Mouse (Mus musculus): Measurements from ENCODE around the gene Scarb1.

The Scarb1 gene

DNA sequence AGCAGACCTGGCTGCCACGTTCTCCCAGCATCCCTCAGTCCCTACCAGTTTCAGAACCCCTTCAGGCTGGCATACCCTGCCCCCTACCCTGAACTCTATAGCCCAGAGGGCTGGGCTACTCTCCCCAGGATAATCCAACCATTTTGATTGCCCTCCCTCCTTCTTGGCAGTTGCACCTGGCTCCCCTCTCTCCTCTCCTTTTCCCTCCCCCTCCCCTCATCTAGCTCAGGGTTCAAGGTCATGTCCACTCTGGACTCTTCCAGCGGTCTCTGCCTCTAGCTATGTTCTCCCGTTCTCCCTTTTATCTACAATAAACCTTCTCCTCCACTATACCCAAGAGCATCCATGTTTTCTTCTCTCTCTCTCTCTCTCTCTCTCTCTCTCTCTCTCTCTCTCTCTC lies 9.1 kb downstream of the Scarb1 start:
- no peak for DNase-seq (ENCODE audit: low read depth, low spot score)

DNA sequence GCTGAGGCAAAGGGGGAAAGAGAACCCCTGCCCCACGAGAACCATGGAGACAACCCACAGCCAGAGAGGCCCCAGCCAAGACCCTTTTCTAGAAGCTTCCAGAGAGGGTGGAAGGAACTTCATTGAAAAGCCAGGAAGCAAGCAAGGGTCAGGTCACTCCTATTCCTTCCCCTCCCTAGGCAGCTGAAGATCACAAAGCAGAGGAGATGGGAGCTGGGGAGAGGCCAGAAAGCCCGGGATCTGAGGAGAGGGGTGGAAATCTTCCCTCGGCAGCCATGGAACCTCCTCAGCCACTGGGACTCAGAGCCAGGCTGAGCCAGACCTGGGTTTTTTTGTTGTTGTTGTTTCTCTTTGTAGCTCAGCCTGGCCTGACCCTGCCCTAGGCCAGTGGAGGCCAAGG lies 9.8 kb downstream of the Scarb1 start:
- no peak for DNase-seq (ENCODE audit: low read depth, low spot score)

DNA sequence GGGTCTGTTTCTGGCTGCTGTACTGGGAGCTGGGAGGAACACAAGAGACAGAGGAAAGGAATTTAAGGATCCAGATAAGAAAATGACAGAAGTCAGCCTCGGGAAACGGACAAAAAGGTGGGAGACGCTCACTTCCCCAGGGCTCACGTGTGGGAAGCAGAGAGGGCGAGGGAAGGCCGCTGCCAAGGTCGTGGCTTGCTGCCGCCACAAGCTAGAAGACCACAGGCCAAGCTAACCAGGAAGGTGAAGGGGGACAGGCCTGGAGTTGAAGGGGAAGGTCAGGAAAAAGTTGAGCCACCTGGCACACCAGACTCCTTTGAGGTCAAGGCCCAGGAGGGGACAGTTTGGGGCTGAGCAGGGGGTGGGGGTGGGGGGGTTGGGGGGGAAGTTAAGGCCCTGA lies 10.2 kb downstream of the Scarb1 start:
- DNase-seq (ENCODE audit: low read depth, low spot score) = no peak

DNA sequence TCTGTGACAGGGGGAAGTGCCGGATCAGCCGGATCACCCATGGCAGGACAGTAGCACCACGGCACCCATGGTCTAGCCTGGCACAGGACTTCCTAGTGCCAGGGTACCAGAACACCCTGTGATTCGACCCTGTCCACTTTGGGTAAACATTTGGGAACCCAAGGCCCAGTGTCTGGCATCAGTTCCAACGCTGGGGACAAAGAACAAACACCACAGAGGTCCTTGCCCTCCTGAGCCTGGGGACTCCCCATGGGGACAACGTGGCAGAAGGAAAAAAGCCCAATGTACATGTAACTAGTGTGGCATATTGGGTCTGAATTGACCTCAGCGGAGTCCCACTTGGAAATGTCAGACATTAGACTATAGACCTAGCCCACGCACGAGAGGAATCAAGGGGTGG lies 10.7 kb downstream of the Scarb1 start:
- DNase-seq (ENCODE audit: low read depth, low spot score) = no peak

DNA sequence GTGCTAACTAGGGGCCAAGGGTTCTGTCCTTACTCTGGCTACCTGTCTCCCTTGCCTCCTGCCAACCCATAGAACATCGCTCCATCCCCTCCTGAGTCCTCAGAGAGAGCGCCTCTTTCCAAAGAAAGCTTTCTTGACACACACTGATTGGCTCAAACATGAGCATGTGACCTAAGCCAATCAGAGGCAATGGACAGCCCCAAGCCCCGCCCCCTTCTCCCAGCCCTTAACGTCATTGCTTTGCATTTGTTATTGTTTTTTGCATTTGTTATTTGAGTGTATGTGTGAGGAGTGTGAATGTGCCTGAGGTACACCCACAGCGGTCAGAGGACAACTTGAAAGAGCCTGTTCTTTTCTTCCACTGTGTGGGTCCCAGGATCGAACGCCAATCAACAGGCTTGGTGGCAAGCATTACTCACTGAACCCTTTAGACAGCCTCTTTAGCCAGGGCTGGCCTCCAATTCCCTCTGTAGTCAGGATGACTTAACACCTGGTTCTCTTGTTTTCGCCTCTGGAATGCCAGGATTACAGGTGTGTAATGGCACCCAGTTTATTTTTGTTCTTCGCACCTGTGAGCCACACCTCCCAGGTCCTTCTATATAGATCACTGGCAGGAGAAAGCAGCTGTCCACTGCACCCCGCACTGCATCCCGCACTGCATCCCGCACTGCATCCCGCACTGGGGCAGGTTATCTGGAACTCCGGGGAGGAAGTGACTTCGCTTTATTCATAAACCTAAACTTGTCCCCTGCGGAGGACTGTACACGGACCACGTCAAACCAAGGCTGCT lies 13.1 kb downstream of the Scarb1 start:
- peak; percentile 86 for DNase-seq (ENCODE audit: low read depth, low spot score)

DNA sequence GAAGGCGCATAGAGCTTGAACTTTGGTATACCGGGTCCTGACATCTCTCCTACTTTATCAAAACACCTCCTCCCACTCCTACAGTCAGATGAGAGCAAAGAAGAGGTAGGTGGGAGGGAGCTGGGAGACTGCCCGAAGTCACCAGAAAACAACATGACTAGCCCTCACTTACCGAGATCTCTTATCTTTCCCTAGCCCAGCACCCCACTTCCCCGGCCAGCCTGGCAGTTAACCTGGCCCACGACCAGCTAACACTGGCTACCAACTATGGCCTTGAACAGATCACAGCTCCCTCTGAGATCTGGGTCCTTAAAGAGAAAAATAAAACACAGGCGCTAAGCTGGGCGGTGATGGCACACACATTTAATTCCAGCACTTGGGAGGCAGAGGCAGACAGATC lies 14.5 kb downstream of the Scarb1 start:
- no peak for DNase-seq (ENCODE audit: low read depth, low spot score)

DNA sequence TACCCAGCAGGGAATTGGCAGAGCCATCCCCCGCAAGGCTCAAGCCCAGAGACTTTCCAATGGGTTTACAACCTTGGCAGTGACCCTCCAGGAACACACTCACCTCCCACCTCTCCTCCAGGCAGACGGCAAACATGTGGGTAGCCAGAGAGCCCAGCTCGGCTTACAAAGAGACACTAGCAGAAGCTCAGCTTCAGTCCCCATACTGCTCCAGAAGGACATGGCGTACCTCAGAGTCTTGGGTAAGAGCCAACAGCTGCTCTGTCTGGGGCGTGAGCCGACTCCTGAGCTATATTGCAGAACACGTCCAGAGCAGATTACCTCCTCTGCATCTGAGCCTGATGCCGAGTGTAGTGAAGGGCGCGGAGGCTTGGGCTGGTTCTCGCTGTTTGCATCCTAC lies 15.0 kb downstream of the Scarb1 start:
- DNase-seq (ENCODE audit: low read depth, low spot score) = no peak

DNA sequence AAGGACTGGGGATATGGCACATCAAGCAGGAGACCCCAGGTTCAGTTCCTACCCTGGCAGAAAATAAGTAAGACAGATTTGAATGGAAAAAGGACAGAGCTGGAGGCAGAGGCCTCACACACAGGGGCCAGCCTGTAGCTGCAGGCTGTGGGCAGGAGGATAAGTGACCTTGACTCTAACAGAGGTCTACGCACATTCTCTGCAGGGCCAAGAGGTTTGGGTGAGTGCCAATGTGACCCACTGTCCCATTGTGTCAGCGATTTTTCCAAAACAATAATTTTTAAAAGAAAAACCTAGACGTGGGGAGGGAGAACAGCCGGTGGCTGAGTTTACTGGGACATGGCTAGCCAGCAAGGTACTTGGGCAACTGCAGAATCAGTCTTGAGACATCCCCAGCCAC lies 15.6 kb downstream of the Scarb1 start:
- no peak for DNase-seq (ENCODE audit: low read depth, low spot score)

DNA sequence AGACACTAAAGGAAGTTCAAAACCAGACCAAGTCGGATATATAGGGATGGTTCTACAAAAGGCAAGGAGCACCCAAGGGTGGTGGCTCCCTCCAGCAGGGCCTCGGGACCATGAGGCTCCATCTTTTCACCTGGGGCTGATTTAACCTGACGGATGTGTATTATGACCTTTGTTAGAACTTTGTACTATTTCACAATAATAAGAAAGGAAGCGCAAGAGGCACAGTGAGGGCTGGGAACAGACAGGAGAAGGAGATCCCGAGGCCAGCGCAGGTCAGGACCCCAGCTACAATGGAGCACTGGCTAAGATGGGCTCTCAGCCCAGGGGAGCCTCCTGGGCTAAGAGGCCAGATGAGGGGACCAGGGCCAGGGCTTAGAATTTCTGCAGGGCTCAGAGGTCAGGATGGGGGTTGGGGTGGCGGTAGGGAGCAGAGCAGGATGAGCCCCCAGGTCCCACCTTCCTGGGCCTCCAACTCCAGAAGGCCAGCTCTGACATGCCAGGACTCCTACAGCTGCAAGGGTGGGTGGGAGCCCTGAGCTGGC lies 16.9 kb downstream of the Scarb1 start:
- DNase-seq (ENCODE audit: low read depth, low spot score) = no peak

DNA sequence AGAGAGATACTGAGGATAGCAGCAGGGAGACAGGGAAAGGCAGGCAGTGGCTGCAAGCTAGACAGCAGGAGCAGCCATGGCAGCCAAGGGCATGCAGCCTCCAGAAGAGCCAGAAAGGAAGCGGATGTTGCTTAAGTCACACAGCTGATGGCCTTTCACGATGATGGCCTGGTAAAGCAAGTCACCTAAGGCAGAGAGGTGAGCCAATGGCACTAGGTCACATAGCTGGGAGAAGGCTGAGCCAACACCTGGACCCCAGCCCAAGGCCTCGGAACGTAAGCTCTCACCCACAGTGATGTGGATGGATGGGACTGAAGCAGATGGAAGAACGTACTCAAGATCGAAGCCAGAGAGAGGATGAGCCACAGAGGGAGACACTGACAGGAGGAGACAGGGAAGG lies 17.8 kb downstream of the Scarb1 start:
- DNase-seq (ENCODE audit: low read depth, low spot score) = no peak

DNA sequence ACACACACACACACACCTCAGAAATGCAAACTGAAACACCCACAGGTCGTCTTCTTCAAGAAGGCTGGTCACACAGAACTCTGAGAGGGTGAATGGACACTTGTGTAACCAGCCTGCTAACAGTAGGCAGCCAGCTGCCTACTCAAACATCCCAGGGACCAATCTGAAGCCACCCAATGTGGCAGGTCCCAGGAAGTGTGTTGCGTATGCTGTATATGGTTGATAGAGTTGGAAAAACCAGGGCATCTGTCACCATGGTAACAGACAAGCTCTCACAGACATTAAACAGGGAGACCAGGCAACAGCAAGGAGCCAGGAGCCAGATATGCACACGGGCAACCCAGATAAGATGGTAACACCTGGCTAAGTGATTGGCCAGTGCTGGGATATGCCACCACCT lies 19.1 kb downstream of the Scarb1 start:
- no peak for DNase-seq (ENCODE audit: low read depth, low spot score)

DNA sequence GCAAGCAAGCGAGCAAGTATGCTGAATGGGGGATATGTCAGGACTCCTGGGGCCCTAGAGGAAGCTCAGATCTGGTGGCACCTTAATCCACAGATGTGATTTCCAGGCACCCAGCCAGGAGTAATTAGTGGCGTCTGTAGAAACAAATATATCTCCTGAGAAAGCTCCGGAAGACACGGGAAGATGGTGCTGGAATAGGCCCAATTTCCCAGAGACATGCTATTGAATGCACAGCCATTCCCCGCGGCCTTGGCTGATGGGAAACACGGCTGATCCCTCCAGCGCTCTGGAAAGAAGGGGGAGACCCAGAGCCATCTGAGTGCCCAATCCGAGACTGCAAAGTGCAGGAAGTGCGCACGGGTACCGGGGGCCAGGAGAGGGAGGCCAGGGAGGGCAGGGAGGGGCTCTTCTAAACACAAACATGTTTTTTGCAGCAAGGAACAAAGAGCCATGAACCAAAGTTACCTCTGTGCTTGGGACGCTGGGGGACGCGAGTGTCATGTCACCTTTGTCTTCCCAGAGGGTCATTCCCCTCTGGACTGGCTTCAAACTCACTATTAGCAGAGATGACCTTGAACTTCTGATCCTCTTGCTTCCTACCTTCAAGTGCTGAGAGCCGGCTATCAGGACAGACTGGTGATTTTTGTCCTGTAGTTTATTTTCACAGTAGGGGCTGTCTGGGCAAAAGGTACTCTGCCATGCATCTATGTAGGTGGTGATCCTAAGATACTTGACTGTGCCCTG lies 21.7 kb downstream of the Scarb1 start:
- DNase-seq (ENCODE audit: low read depth, low spot score) = no peak

DNA sequence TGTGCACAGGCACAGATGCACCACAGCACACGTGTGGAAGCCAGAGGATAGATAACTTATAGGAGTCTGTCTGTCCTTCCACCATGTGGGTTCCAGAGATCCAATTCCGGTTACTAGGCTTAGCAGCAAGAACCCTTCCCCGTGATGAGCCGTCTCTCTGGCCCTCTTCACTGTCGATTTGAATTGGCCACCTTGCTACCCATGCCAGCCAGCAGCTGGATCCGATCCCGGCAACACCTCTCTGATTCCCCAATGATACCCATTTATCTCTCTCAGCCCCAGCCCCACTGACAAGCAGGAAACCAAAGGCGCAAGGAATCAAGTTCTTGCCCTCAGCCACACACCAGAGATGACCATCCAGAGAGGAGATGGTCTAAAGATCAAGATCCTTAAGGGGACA lies 22.9 kb downstream of the Scarb1 start:
- no peak for DNase-seq (ENCODE audit: low read depth, low spot score)

DNA sequence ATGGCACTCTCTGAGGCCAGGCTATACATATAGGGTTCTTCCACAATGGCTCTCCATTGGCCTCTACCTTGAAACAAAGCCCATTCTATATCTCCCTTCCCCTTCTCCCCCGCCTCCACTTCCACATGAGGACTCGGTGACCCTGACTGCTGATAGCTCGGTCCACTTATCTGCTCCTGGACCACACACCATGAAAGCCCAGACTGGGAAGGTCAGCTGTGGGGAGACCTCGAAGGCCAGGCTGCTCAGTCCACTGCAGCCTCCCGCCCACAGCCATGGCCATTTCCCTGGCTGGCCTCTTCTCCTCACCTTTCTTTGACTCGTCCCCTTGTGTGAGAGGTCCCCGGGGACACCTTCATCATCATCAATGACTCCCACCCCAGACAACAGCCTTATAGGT lies 23.6 kb downstream of the Scarb1 start:
- no peak for DNase-seq (ENCODE audit: low read depth, low spot score)

DNA sequence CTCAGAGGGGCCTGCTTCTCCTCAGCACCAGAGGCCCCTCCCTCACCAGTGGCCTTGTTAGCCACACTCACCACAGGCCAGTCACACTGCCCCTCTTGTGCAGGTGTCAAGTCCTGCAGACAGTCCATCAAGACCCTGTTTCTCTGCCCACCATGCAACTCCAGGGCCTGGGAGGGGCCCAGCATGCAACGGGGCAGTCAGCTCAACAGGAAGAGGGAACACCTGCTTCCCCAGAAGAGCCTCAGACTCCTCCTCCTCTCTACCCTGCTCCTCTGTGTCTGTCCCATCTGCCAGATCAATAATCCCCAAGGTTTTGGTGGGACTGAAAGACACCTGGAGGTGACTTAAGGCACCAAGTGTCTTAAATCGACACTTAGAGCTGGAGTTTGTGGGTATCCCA lies 24.1 kb downstream of the Scarb1 start:
- no peak for DNase-seq (ENCODE audit: low read depth, low spot score)

DNA sequence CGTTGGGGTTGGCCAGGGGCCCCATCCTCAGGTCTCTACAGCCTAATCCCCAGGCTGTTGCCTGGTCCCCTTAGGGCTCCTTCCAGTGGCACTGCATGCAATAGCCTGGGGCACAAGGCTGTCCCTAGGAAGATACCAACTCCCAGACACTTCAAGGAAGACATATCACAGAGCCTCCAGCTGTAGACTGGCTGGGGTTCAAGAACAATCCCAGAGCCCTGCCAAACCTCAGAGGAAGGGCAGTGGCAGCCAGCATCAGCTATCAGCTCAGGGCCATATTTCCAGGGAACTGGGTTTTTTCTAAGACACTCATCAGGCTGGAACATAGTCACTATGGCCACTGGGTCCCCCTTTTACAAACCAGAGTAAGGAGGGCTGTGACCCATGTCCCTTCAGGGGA lies 25.8 kb downstream of the Scarb1 start:
- no peak for DNase-seq (ENCODE audit: low read depth, low spot score)

DNA sequence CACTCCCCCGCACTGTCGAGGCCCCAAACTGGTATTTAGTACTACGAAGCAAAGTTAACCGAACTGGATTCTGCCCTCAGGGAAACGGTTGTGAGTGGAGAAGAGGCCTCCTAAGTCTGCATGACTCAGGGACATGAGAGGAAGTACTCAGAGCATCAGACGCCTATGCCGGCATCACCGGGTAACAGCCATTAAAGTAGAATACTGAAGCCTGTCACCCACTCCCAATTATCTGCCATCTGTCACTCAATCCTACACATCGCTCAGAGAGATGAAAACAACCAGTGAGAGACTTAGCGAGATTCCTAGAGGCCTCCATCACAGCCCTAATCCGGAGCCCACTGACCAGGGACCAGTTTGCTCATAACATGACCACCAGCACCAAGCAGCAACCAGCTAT lies 26.9 kb downstream of the Scarb1 start:
- no peak for DNase-seq (ENCODE audit: low read depth, low spot score)

DNA sequence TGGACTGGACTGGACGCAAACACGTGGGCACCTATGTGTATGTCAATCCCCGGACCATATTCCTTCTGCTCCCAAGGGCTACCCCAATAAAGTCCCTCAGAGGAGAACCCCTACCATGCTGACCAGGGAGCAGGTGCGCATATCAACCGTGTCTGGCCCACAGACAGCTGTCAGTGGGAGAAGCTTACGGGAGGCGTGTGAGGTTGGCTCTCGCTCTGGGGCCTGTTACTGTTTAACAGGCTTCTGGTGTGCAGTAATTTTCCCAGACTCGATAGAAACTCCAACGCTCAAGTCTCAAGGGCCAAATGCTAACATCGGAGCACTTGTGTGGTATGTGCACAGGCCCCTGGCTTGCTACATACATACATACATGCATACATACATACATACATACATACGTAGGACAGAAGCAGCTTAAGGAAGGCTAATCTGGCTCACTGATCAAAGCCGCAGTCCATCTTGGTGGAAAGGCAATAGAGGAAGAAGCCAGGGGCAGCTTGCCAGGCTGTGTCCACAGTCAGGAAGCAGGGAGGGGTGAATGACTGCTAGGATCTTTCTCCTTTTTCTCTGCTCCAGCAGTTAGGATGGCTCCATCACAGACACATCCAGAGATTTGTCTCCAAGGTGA lies 27.8 kb downstream of the Scarb1 start:
- no peak for DNase-seq (ENCODE audit: low read depth, low spot score)

DNA sequence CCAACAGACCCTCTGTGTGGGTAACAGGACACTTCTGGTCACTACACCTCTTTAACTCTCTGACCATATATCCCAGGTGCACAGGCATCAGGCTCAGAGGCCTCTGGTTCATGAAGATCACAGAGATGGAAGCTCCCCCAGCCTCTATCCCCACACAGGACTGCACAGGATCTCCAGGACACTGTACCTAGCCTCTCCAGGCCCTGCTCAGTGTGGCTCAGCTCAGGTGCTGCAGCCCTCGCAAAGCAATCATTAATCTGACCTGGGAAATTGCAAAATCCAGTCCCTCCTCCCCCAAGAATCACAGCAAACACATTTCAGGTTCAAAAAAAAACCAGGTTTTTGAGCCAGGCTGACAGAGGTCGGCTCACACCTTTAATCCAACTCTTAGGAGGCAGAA lies 29.9 kb downstream of the Scarb1 start:
- DNase-seq (ENCODE audit: low read depth, low spot score) = no peak

DNA sequence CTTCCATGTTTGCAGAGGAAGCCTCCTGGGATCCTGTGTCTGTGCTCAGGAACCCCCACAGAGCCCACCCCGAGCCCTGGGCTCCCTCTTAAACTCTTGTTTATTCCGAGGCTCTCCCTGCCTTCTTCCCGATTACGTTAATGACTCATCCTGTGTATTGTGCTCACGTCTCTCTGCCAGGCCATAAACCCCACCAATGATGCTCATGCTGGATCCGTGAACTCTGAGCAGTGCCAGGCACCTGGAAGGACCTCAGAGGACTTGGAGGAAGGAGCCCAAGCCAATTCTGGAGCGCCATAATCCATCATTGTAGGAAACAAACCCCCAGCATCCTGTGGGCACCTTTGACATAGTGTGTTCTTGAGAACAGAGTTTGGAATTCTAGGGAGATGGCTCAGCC lies 31.7 kb downstream of the Scarb1 start:
- no peak for DNase-seq (ENCODE audit: low read depth, low spot score)

DNA sequence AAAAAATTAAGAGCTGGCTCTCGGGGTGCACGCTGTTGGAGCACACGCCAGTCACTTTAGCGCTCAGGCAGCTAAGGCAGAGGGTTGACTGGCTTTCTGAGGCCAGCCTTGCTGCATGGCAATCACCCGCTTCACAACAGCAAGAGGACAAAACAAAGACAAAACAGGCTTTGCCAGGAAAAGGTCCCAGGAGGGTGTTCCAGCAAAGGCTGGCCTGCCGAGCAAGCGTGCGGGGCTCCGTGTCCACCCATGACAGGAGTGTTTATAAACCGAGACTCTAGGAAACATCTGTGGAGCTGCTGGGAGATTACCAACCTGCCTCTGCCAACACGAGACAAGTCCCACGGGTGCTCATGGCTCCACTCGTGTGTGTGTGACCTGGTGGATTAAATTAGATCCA lies 34.1 kb downstream of the Scarb1 start:
- no peak for DNase-seq (ENCODE audit: low read depth, low spot score)

DNA sequence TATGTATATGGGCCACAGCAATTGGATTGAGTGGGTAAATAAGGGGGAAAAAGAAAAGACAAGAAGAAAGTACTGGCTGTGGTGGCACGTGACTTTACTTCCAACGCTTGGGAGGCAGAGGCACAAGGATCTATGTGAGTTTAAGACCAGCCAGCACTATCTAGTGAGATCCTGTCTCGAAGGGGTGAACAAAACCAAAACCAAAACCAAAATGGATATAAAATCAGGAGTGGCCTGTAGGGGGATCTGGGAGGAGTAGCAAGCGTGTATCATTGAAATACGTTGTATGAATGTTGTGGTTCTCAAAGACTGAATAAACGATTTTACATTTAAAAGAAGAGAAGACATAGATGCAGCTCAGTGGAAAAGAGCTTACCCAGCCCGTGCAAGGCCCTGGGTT lies 34.5 kb downstream of the Scarb1 start:
- peak; percentile 23 for DNase-seq (ENCODE audit: low read depth, low spot score)
